Mouse (Mus musculus) telencephalon, adult 2 months (tissue): ENCODE measurements around the gene Gm10638.

Source experiments
- DNase-seq: peaks from one replicate; pipeline ENCODE4 v3.0.0-alpha.2; 2011; ENCODE audit warnings: low read depth, low spot score

Gene Gm10638

GRCm38 (mm10) chr8:86786498-86786897 lies 41.0 kb downstream of the Gm10638 start:
- DNase-seq = no peak

GRCm38 (mm10) chr8:86787891-86788420 lies 42.5 kb downstream of the Gm10638 start:
- no peak for DNase-seq

GRCm38 (mm10) chr8:86789576-86789975 lies 44.1 kb downstream of the Gm10638 start:
- DNase-seq = no peak

GRCm38 (mm10) chr8:86791542-86791941 lies 46.0 kb downstream of the Gm10638 start:
- no peak for DNase-seq

- no peak for DNase-seq
Observed at GRCm38 (mm10) chr8:86794716-86795115, 49.2 kb downstream of the Gm10638 start.
